ENCODE assay signal across 21 mouse cellular contexts in the genomic region with DNA sequence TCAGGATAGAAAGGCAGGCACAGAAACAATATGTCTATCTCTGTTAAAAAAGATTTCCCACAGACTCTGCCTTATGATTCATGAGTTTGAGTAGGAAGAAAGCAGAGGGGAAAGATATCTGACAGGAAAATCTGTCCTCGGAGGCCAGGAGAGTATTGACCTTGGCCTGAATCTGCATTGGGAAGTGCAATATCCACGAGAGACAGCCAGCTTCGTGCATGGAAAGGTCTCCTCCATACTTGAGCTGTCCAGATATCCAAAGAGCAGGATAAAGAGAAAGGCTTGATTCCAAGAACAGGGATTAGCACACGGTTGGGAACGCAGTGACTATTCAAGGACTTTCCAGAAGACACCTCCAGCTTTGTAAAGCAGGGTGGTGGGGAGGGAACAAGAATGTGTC. TPM values are rescaled to one million over a fixed set of nuclear protein-coding genes. Genes with fewer than 3 reads are reported as not detected.
DNase-seq lines count a peak whose midpoint lies in the region; ATAC-seq and TF ChIP-seq lines count a peak whose summit lies in the region.
"Had no signal": no experiment of that assay in that cellular context is flagged by ENCODE, and none has a peak within 500 bp of the region (broad histone marks: within the 10 kb centered on the region; RNA-seq: fewer than 3 reads in every experiment).

No protein-coding gene starts in this region.

- H3K36me3 ChIP-seq in heart, adult 2 months (ENCODE audit: control insufficient read depth, insufficient read depth, low read length), result peaks cover 71% of the 10 kb centered on the region
- H3K36me3 ChIP-seq in kidney, embryonic 15.5 days, result peaks cover 33% of the 10 kb centered on the region
- H3K36me3 ChIP-seq in intestine, embryonic 15.5 days, result peaks cover 3% of the 10 kb centered on the region; the same call in 1 of the 2 replicates
- H3K36me3 ChIP-seq in stomach, postnatal 0 days (ENCODE audit: control insufficient read depth, insufficient read depth, low read length), result peaks cover 4% of the 10 kb centered on the region; the same call in 1 of the 2 replicates
- H3K36me3 ChIP-seq: hindbrain, embryonic 15.5 days; liver, embryonic 12.5 days; midbrain, embryonic 12.5 days; neural tube, embryonic 13.5 days had no signal

- ATAC-seq in kidney, embryonic 15.5 days (replicated peaks; ENCODE audit: low FRiP score), result no peak
- no peak for ATAC-seq in intestine, embryonic 15.5 days
- no peak for ATAC-seq in stomach, postnatal 0 days (ENCODE audit: low FRiP score, low TSS enrichment)
- ATAC-seq: forebrain, embryonic 16.5 days; liver, embryonic 12.5 days had no signal

- peak overlapping the region; percentile 42; the same call in 1 of the 2 replicates for H3K27ac ChIP-seq in heart, adult 2 months
- H3K27ac ChIP-seq in kidney, embryonic 15.5 days, result peak overlapping the region; percentile 27; the same call in 1 of the 2 replicates
- H3K27ac ChIP-seq in intestine, embryonic 15.5 days, result peak overlapping the region; percentile 84
- peak overlapping the region; percentile 50 for H3K27ac ChIP-seq in stomach, postnatal 0 days (replicated peaks)
- H3K27ac ChIP-seq: embryonic facial prominence, embryonic 10.5 days; gastrocnemius, adult 2 months; hindbrain, embryonic 15.5 days; kidney, postnatal 0 days; liver, embryonic 12.5 days; midbrain, embryonic 12.5 days; neural tube, embryonic 13.5 days had no signal

- DNase-seq in heart, adult 2 months, result no peak
- no peak for DNase-seq in heart, adult 9 months (ENCODE audit: low spot score in 2 of 2)
- no peak for DNase-seq in kidney, adult 11 months
- DNase-seq in stomach, postnatal 0 days (ENCODE audit: low spot score), result no peak
- no peak for DNase-seq in embryo, embryonic 10 days (ENCODE audit: low spot score)
- DNase-seq: cerebellum, adult 11 months; cerebellum, postnatal 36 days; gastrocnemius, adult 2 months; lung, embryonic 14.5 days; lung, postnatal 4 days; right cerebral cortex, postnatal 14 days; thymus, adult 2 months had no signal

- no peaks in the 10 kb centered on the region for H3K9me3 ChIP-seq in kidney, embryonic 15.5 days (replicated peaks)
- no peaks in the 10 kb centered on the region for H3K9me3 ChIP-seq in intestine, embryonic 15.5 days
- H3K9me3 ChIP-seq in stomach, postnatal 0 days (ENCODE audit: control insufficient read depth, low read length), result no peaks in the 10 kb centered on the region
- H3K9me3 ChIP-seq: embryonic facial prominence, embryonic 10.5 days; hindbrain, embryonic 15.5 days; liver, embryonic 12.5 days; midbrain, embryonic 12.5 days; neural tube, embryonic 13.5 days had no signal

- H3K79me2 ChIP-seq in heart, adult 2 months (replicated peaks; ENCODE audit: control insufficient read depth, insufficient read depth, low read length), result no peaks in the 10 kb centered on the region

- no peak overlapping the region for H3K4me2 ChIP-seq in kidney, embryonic 15.5 days
- no peak overlapping the region for H3K4me2 ChIP-seq in intestine, embryonic 15.5 days (replicated peaks)
- H3K4me2 ChIP-seq in stomach, postnatal 0 days (replicated peaks; ENCODE audit: low read depth), result no peak overlapping the region
- H3K4me2 ChIP-seq: hindbrain, embryonic 15.5 days; liver, embryonic 12.5 days; lung, embryonic 14.5 days; midbrain, embryonic 12.5 days; neural tube, embryonic 13.5 days had no signal

- intact Hi-C loops in heart, adult 2 months (cut with DNase I), result no loop called here

- no peak for TF ChIP-seq CTCF in heart, adult 2 months (IDR thresholded peaks at IDR 0.05)
- no peak for TF ChIP-seq CTCF in stomach, postnatal 0 days (IDR thresholded peaks at IDR 0.05; ENCODE audit: low read depth)

- no peak overlapping the region for H3K4me3 ChIP-seq in heart, adult 2 months
- H3K4me3 ChIP-seq in kidney, embryonic 15.5 days (replicated peaks), result no peak overlapping the region
- H3K4me3 ChIP-seq in intestine, embryonic 15.5 days (replicated peaks), result no peak overlapping the region
- no peak overlapping the region for H3K4me3 ChIP-seq in stomach, postnatal 0 days (ENCODE audit: low read depth, low read length)
- H3K4me3 ChIP-seq: embryonic facial prominence, embryonic 10.5 days; gastrocnemius, adult 2 months; hindbrain, embryonic 15.5 days; liver, embryonic 12.5 days; midbrain, embryonic 12.5 days; neural tube, embryonic 13.5 days had no signal

- WGBS in heart, adult 2 months, result 23% methylated on average over 5 of the region's 5 CpGs
- WGBS in kidney, embryonic 15.5 days, result 71% methylated on average over 5 of the region's 5 CpGs
- 51% methylated on average over 5 of the region's 5 CpGs for WGBS in intestine, embryonic 15.5 days
- 53% methylated on average over 5 of the region's 5 CpGs for WGBS in stomach, postnatal 0 days

- peaks cover 8% of the 10 kb centered on the region for H3K4me1 ChIP-seq in heart, adult 2 months (ENCODE audit: control insufficient read depth, insufficient read depth, low read length)
- H3K4me1 ChIP-seq in kidney, embryonic 15.5 days, result peaks cover 43% of the 10 kb centered on the region
- peaks cover 28% of the 10 kb centered on the region for H3K4me1 ChIP-seq in intestine, embryonic 15.5 days (replicated peaks)
- H3K4me1 ChIP-seq in stomach, postnatal 0 days (replicated peaks; ENCODE audit: control insufficient read depth, insufficient read depth), result peaks cover 5% of the 10 kb centered on the region; the same call in 1 of the 2 replicates
- H3K4me1 ChIP-seq: embryonic facial prominence, embryonic 10.5 days; hindbrain, embryonic 15.5 days; liver, embryonic 12.5 days; midbrain, embryonic 12.5 days; neural tube, embryonic 13.5 days had no signal

- no peak overlapping the region for H3K9ac ChIP-seq in heart, adult 2 months (ENCODE audit: low read depth, low read length)
- H3K9ac ChIP-seq in kidney, embryonic 15.5 days, result no peak overlapping the region
- H3K9ac ChIP-seq in intestine, embryonic 15.5 days, result no peak overlapping the region
- H3K9ac ChIP-seq in stomach, postnatal 0 days (ENCODE audit: low read length), result no peak overlapping the region
- H3K9ac ChIP-seq: hindbrain, embryonic 15.5 days; liver, embryonic 12.5 days; lung, embryonic 14.5 days; midbrain, embryonic 12.5 days; neural tube, embryonic 13.5 days had no signal

- no peak; the same call in 1 of the 2 replicates for TF ChIP-seq EP300 in heart, adult 2 months (IDR thresholded peaks at IDR 0.05; ENCODE audit: insufficient read depth, low read depth, low read length)
- TF ChIP-seq EP300 in stomach, postnatal 0 days (optimal IDR thresholded peaks at IDR 0.05), result no peak

- H3K27me3 ChIP-seq in heart, adult 2 months (ENCODE audit: control insufficient read depth, insufficient read depth, low read length), result no peaks in the 10 kb centered on the region
- H3K27me3 ChIP-seq in kidney, embryonic 15.5 days, result no peaks in the 10 kb centered on the region
- no peaks in the 10 kb centered on the region for H3K27me3 ChIP-seq in intestine, embryonic 15.5 days (replicated peaks)
- no peaks in the 10 kb centered on the region for H3K27me3 ChIP-seq in stomach, postnatal 0 days (ENCODE audit: control insufficient read depth, insufficient read depth, low read length)
- H3K27me3 ChIP-seq: hindbrain, embryonic 15.5 days; liver, embryonic 12.5 days; midbrain, embryonic 12.5 days; neural tube, embryonic 13.5 days had no signal

- no peak; the same call in 1 of the 2 replicates for TF ChIP-seq POLR2A in heart, adult 2 months (IDR thresholded peaks at IDR 0.05; ENCODE audit: insufficient read depth, low read depth, low read length)

RNA-seq across cellular contexts. Expression of a gene that starts 43.2 kb away (rescaled TPM):
- 1,000 to 10,000 TPM; 1,721 to 1,764 TPM for total RNA-seq in heart, adult 2 months (2021)
- polyA plus RNA-seq in heart, adult 2 months (2012; rRNA removed), result 1,853 and 3,161 TPM in 2 replicates
- polyA plus RNA-seq in kidney, embryonic 15.5 days (2015; fragmentation: Nextera tagmentation; extraction: Ambion mirVana), result 90.7 and 92.4 TPM in 2 replicates
- 54.5 and 58.0 TPM in 2 replicates for polyA plus RNA-seq in intestine, embryonic 15.5 days (2015; fragmentation: Nextera tagmentation; extraction: Ambion mirVana)
- 124 and 126 TPM in 2 replicates for polyA plus RNA-seq in stomach, postnatal 0 days (2015; fragmentation: Nextera tagmentation; extraction: Ambion mirVana)

RNA-seq across cellular contexts. Expression of a gene that starts 55.0 kb away (rescaled TPM):
- total RNA-seq in heart, adult 2 months (2021), result 10 to 100 TPM; 20.3 to 21.1 TPM
- 8.4 and 13.2 TPM in 2 replicates for polyA plus RNA-seq in heart, adult 2 months (2012; rRNA removed)
- polyA plus RNA-seq in kidney, embryonic 15.5 days (2015; fragmentation: Nextera tagmentation; extraction: Ambion mirVana), result 31.0 and 31.7 TPM in 2 replicates
- polyA plus RNA-seq in intestine, embryonic 15.5 days (2015; fragmentation: Nextera tagmentation; extraction: Ambion mirVana), result 23.2 and 25.8 TPM in 2 replicates
- polyA plus RNA-seq in stomach, postnatal 0 days (2015; fragmentation: Nextera tagmentation; extraction: Ambion mirVana), result 10.7 and 11.2 TPM in 2 replicates

RNA-seq across cellular contexts. Expression of a gene that starts 55.1 kb away (rescaled TPM):
- 10 to 100 TPM; 13.9 to 14.5 TPM for total RNA-seq in heart, adult 2 months (2021)
- 11.2 and 15.4 TPM in 2 replicates for polyA plus RNA-seq in heart, adult 2 months (2012; rRNA removed)
- 11.0 and 11.5 TPM in 2 replicates for polyA plus RNA-seq in kidney, embryonic 15.5 days (2015; fragmentation: Nextera tagmentation; extraction: Ambion mirVana)
- 8.3 and 9.1 TPM in 2 replicates for polyA plus RNA-seq in intestine, embryonic 15.5 days (2015; fragmentation: Nextera tagmentation; extraction: Ambion mirVana)
- polyA plus RNA-seq in stomach, postnatal 0 days (2015; fragmentation: Nextera tagmentation; extraction: Ambion mirVana), result 4.6 and 5.7 TPM in 2 replicates

Comparison
In these comparisons a context has a peak if more than half of its experiments do, and no peak if none do; other contexts are left out.
1. H3K27ac ChIP-seq: peak in every context shown above with its lines; median percentile 84 in intestine, embryonic 15.5 days; 50 in stomach, postnatal 0 days; 42 in heart, adult 2 months; 27 in kidney, embryonic 15.5 days.
2. RNA of a gene that starts 43.2 kb away (polyA plus RNA-seq): 1,853 to 3,161 TPM in heart, adult 2 months; 124 to 126 TPM in stomach, postnatal 0 days, 90.7 to 92.4 TPM in kidney, embryonic 15.5 days and 54.5 to 58.0 TPM in intestine, embryonic 15.5 days; every median in the first group is over 10 times any median in the second.